Mouse (Mus musculus): ENCODE results near the gene Amh. TPM values are rescaled to one million over a fixed set of nuclear protein-coding genes. Genes with fewer than 3 reads are reported as not detected.

Gene Amh
- polyA plus RNA-seq, 1 experiment, result 0.17 TPM

GRCm38 (mm10) chr10:80793033-80793784 is 11.8 kb upstream of the Amh start:
- no peak for DNase-seq
- no peak overlapping the region for H3K27ac ChIP-seq (ENCODE audit: insufficient read depth, low read depth, low read length)
- no peaks in the 10 kb centered on the region for H3K36me3 ChIP-seq (ENCODE audit: control insufficient read depth, insufficient read depth, low read length)
- no peaks in the 10 kb centered on the region for H3K27me3 ChIP-seq (replicated peaks; ENCODE audit: control insufficient read depth, insufficient read depth, low read length)
- TF ChIP-seq CTCF (conservative IDR thresholded peaks at IDR 0.05; ENCODE audit: insufficient read depth, insufficient read length, low read depth, low read length), result no peak
- TF ChIP-seq POLR2A (IDR thresholded peaks at IDR 0.05; ENCODE audit: low read depth, low read length), result no peak
- no peak overlapping the region for H3K4me3 ChIP-seq (ENCODE audit: insufficient read depth, low read depth, low read length)
- 83% methylated on average over 13 of the region's 13 CpGs for WGBS
- H3K4me1 ChIP-seq (ENCODE audit: control insufficient read depth, insufficient read depth, low read length), result peaks cover 4% of the 10 kb centered on the region; the same call in 1 of the 2 replicates

GRCm38 (mm10) chr10:80793803-80794202 is 11.2 kb upstream of the Amh start:
- peak; percentile 34 for DNase-seq
- no peaks in the 10 kb centered on the region for H3K36me3 ChIP-seq (ENCODE audit: control insufficient read depth, insufficient read depth, low read length)
- H3K27ac ChIP-seq (ENCODE audit: insufficient read depth, low read depth, low read length), result no peak overlapping the region
- WGBS, result 55% methylated on average over 4 of the region's 4 CpGs
- peaks cover 4% of the 10 kb centered on the region; the same call in 1 of the 2 replicates for H3K4me1 ChIP-seq (ENCODE audit: control insufficient read depth, insufficient read depth, low read length)
- H3K27me3 ChIP-seq (replicated peaks; ENCODE audit: control insufficient read depth, insufficient read depth, low read length), result no peaks in the 10 kb centered on the region
- no peak for TF ChIP-seq POLR2A (IDR thresholded peaks at IDR 0.05; ENCODE audit: low read depth, low read length)
- TF ChIP-seq CTCF (conservative IDR thresholded peaks at IDR 0.05; ENCODE audit: insufficient read depth, insufficient read length, low read depth, low read length), result no peak
- H3K4me3 ChIP-seq (ENCODE audit: insufficient read depth, low read depth, low read length), result no peak overlapping the region

GRCm38 (mm10) chr10:80794750-80795149 is 10.3 kb upstream of the Amh start:
- Histone ChIP-seq H3K36me3 (ENCODE audit: control insufficient read depth, insufficient read depth, low read length) (no peaks in the 10 kb centered on the region), H3K27ac (ENCODE audit: insufficient read depth, low read depth, low read length) (no peak overlapping the region), H3K4me1 (ENCODE audit: control insufficient read depth, insufficient read depth, low read length) (peaks cover 10% of the 10 kb centered on the region; the same call in 1 of the 2 replicates), H3K27me3 (replicated peaks; ENCODE audit: control insufficient read depth, insufficient read depth, low read length) (no peaks in the 10 kb centered on the region), H3K4me3 (ENCODE audit: insufficient read depth, low read depth, low read length) (no peak overlapping the region)
- WGBS, result 90% methylated on average over 8 of the region's 8 CpGs
- TF ChIP-seq POLR2A (IDR thresholded peaks at IDR 0.05; ENCODE audit: low read depth, low read length) (no peak), CTCF (conservative IDR thresholded peaks at IDR 0.05; ENCODE audit: insufficient read depth, insufficient read length, low read depth, low read length) (no peak)
- no peak for DNase-seq

- Histone ChIP-seq H3K36me3 (ENCODE audit: control insufficient read depth, insufficient read depth, low read length) (no peaks in the 10 kb centered on the region), H3K4me3 (ENCODE audit: insufficient read depth, low read depth, low read length) (no peak overlapping the region), H3K27ac (ENCODE audit: insufficient read depth, low read depth, low read length) (no peak overlapping the region), H3K4me1 (ENCODE audit: control insufficient read depth, insufficient read depth, low read length) (peaks cover 10% of the 10 kb centered on the region; the same call in 1 of the 2 replicates), H3K27me3 (replicated peaks; ENCODE audit: control insufficient read depth, insufficient read depth, low read length) (no peaks in the 10 kb centered on the region)
- WGBS, result 68% methylated on average over 9 of the region's 9 CpGs
- DNase-seq, result no peak
- no peak for TF ChIP-seq POLR2A (IDR thresholded peaks at IDR 0.05; ENCODE audit: low read depth, low read length)
- TF ChIP-seq CTCF (conservative IDR thresholded peaks at IDR 0.05; ENCODE audit: insufficient read depth, insufficient read length, low read depth, low read length), result no peak
These were observed 8.7 kb upstream of the Amh start for GRCm38 (mm10) chr10:80796307-80796848.

- Histone ChIP-seq H3K4me1 (ENCODE audit: control insufficient read depth, insufficient read depth, low read length) (peaks cover 10% of the 10 kb centered on the region; the same call in 1 of the 2 replicates), H3K27me3 (replicated peaks; ENCODE audit: control insufficient read depth, insufficient read depth, low read length) (no peaks in the 10 kb centered on the region), H3K27ac (ENCODE audit: insufficient read depth, low read depth, low read length) (peak overlapping the region; percentile 97), H3K4me3 (ENCODE audit: insufficient read depth, low read depth, low read length) (peak overlapping the region; percentile 69), H3K36me3 (ENCODE audit: control insufficient read depth, insufficient read depth, low read length) (no peaks in the 10 kb centered on the region)
- no peak for DNase-seq
- 1% methylated on average over 59 of the region's 59 CpGs for WGBS
- no peak for TF ChIP-seq CTCF (conservative IDR thresholded peaks at IDR 0.05; ENCODE audit: insufficient read depth, insufficient read length, low read depth, low read length)
- TF ChIP-seq POLR2A (IDR thresholded peaks at IDR 0.05; ENCODE audit: low read depth, low read length), result no peak
These were observed 7.6 kb upstream of the Amh start for GRCm38 (mm10) chr10:80797186-80798149.

- peak within 1 kb of the TSS; percentile 97 for H3K27ac ChIP-seq (ENCODE audit: insufficient read depth, low read depth, low read length)
- H3K4me1 ChIP-seq (ENCODE audit: control insufficient read depth, insufficient read depth, low read length), result peaks cover 10% of the 10 kb centered on the region; the same call in 1 of the 2 replicates
- TF ChIP-seq CTCF (conservative IDR thresholded peaks at IDR 0.05; ENCODE audit: insufficient read depth, insufficient read length, low read depth, low read length) (0 out of 2 replicates have a peak, but pooled peaks have one; percentile 2), POLR2A (IDR thresholded peaks at IDR 0.05; ENCODE audit: low read depth, low read length) (no peak)
- H3K4me3 ChIP-seq (ENCODE audit: insufficient read depth, low read depth, low read length), result peak within 1 kb of the TSS; percentile 69
- DNase-seq, result peak; percentile 97
- H3K36me3 ChIP-seq (ENCODE audit: control insufficient read depth, insufficient read depth, low read length), result no peaks in the 10 kb centered on the region
- no peaks in the 10 kb centered on the region for H3K27me3 ChIP-seq (replicated peaks; ENCODE audit: control insufficient read depth, insufficient read depth, low read length)
- under 1% methylated on average over 104 of the region's 104 CpGs for WGBS
These were observed 6.7 kb upstream of the Amh start, which contains the start of the genes Sf3a2 and Plekhj1 for GRCm38 (mm10) chr10:80798150-80799006. Sf3a2 (plus strand) TSS chr10:80798198. Plekhj1 (minus strand) TSS chr10:80798626.

All from kidney, adult 2 months (tissue).